Mouse (Mus musculus): Measurements from ENCODE around the gene Etl4. TPM values are rescaled to one million over a fixed set of nuclear protein-coding genes. Genes with fewer than 3 reads are reported as not detected.
A peak's percentile ranks its signal among the peaks of the same experiment; 100 is the strongest.

The Etl4 gene
- total and polyA plus RNA-seq, 3 experiments = not detected

DNA sequence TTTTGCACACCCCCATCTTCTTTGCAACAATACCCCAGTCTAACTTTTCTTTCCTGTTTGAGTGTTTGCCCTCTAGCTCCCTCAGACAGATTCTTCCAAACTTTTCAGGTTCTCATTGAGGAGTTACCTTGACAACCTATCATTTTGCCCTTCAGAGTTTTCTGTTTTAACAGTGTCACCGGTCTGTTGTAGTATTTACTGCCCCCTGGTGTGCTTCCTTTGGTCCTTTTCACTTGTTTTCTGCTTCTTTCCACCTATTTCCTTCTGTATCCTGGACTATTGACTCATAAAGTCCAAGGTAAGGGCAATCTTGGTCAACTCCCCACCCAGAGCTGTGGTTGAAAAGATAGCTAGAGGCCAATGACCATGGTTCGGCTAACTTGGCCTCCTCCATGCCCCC is 569.6 kb downstream of the Etl4 start:
- Histone ChIP-seq H3K36me3 (ENCODE audit: control insufficient read depth in 1 of 2, insufficient read depth in 2 of 2, low read length in 2 of 2) (no peaks in the 10 kb centered on the region), H3K27ac (ENCODE audit: control insufficient read depth, low read depth, low read length) (no peak overlapping the region), H3K4me3 (ENCODE audit: control insufficient read depth in 1 of 2, insufficient read depth in 1 of 2, low read depth in 2 of 2, low read length in 2 of 2) (no peak overlapping the region), H3K79me2 (ENCODE audit: control insufficient read depth, insufficient read depth, low read length, poor library complexity) (no peaks in the 10 kb centered on the region), H3K9ac (ENCODE audit: control insufficient read depth, low read depth, low read length, poor library complexity, severe bottlenecking) (no peak overlapping the region), H3K27me3 (ENCODE audit: control insufficient read depth in 1 of 2, insufficient read depth in 2 of 2, low read length in 2 of 2) (no peaks in the 10 kb centered on the region), H3K9me3 (replicated peaks; ENCODE audit: insufficient read depth, low read length) (no peaks in the 10 kb centered on the region), H3K4me1 (ENCODE audit: control insufficient read depth in 1 of 2, insufficient read depth in 2 of 2, low read length in 2 of 2) (no peaks in the 10 kb centered on the region)
- no peak for DNase-seq (ENCODE audit: low read depth, low spot score)
- TF ChIP-seq POLR2AphosphoS2 (IDR thresholded peaks at IDR 0.05; ENCODE audit: low read length) (no peak), ZMIZ1 (IDR thresholded peaks at IDR 0.05; ENCODE audit: low read depth, low read length) (no peak), MYC (IDR thresholded peaks at IDR 0.05; ENCODE audit: low read depth, low read length) (no peak), ZKSCAN1 (IDR thresholded peaks at IDR 0.05; ENCODE audit: low read depth, low read length) (no peak), TAL1 (IDR thresholded peaks at IDR 0.05; ENCODE audit: low read length) (no peak)

DNA sequence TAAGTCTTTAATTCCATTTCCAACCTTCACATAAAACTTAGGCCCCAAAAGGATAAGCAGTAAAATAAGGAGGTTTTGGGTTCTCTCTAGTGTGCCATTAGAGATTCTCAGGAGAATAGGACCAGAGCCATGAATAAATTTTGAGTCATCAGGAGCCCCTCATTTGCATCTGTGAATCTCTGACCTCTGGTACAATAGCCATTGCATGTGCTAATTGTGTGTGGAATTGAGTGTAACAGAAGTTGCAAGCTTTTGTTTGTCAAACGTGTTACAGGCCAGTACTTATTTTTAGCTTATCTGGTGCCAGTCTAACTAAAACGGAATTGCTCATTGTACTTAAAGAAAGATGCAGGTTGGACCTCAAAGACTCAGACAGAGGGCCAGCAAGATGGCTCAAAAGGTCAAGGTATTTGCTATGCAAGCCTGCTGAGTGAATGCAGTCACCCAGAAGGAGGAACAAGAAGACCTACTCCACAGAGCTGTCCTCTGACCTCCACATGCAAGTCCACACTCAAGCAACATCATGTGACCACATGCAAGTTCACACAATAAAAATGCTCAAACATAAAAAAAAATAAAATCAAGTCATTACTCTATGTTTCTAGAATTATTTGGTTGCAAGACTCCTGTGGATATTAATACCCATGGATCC is 576.7 kb downstream of the Etl4 start:
- Histone ChIP-seq H3K4me1 (ENCODE audit: control insufficient read depth in 1 of 2, insufficient read depth in 2 of 2, low read length in 2 of 2) (no peaks in the 10 kb centered on the region), H3K36me3 (ENCODE audit: control insufficient read depth in 1 of 2, insufficient read depth in 2 of 2, low read length in 2 of 2) (no peaks in the 10 kb centered on the region), H3K27me3 (ENCODE audit: control insufficient read depth in 1 of 2, insufficient read depth in 2 of 2, low read length in 2 of 2) (no peaks in the 10 kb centered on the region), H3K27ac (ENCODE audit: control insufficient read depth, low read depth, low read length) (no peak overlapping the region), H3K79me2 (ENCODE audit: control insufficient read depth, insufficient read depth, low read length, poor library complexity) (no peaks in the 10 kb centered on the region), H3K9ac (ENCODE audit: control insufficient read depth, low read depth, low read length, poor library complexity, severe bottlenecking) (no peak overlapping the region), H3K4me3 (ENCODE audit: control insufficient read depth in 1 of 2, insufficient read depth in 1 of 2, low read depth in 2 of 2, low read length in 2 of 2) (no peak overlapping the region), H3K9me3 (replicated peaks; ENCODE audit: insufficient read depth, low read length) (no peaks in the 10 kb centered on the region)
- TF ChIP-seq TAL1 (IDR thresholded peaks at IDR 0.05; ENCODE audit: low read length) (no peak), MAZ (IDR thresholded peaks at IDR 0.05; ENCODE audit: low read depth, low read length) (no peak), MYB (IDR thresholded peaks at IDR 0.05; ENCODE audit: low read depth, low read length) (no peak), USF2 (IDR thresholded peaks at IDR 0.05; ENCODE audit: borderline replicate concordance in 1 of 2, insufficient read depth in 1 of 2, low read depth in 1 of 2, low read length in 2 of 2) (no peak)
- DNase-seq (ENCODE audit: low read depth, low spot score) = no peak

DNA sequence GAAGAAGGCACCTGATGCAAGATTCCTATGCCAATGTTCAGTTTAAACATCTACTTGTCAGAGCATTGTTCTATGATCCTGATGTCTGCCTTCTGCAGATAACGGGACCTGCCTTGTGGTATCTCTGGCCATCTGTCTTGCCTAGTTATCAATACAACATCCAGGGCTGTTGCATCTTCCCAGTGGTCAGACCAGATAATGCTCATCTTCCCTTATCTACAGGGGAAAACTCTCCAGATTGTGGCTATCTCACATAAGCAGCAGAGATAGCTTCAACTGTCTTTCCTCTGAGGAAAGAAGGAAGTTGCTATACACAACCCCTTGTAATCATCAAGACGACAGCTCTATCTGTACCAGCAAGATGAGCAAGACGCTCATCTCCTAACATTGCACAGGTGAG is 579.5 kb downstream of the Etl4 start:
- Histone ChIP-seq H3K4me1 (ENCODE audit: control insufficient read depth in 1 of 2, insufficient read depth in 2 of 2, low read length in 2 of 2) (no peaks in the 10 kb centered on the region), H3K4me3 (ENCODE audit: control insufficient read depth in 1 of 2, insufficient read depth in 1 of 2, low read depth in 2 of 2, low read length in 2 of 2) (no peak overlapping the region), H3K27ac (ENCODE audit: control insufficient read depth, low read depth, low read length) (no peak overlapping the region), H3K79me2 (ENCODE audit: control insufficient read depth, insufficient read depth, low read length, poor library complexity) (no peaks in the 10 kb centered on the region), H3K9ac (ENCODE audit: control insufficient read depth, low read depth, low read length, poor library complexity, severe bottlenecking) (no peak overlapping the region), H3K36me3 (ENCODE audit: control insufficient read depth in 1 of 2, insufficient read depth in 2 of 2, low read length in 2 of 2) (no peaks in the 10 kb centered on the region), H3K27me3 (ENCODE audit: control insufficient read depth in 1 of 2, insufficient read depth in 2 of 2, low read length in 2 of 2) (no peaks in the 10 kb centered on the region), H3K9me3 (replicated peaks; ENCODE audit: insufficient read depth, low read length) (no peaks in the 10 kb centered on the region)
- TF ChIP-seq EP300 (IDR thresholded peaks at IDR 0.05; ENCODE audit: low read depth in 1 of 2, low read length in 2 of 2) = peak in 1 of 2 experiments; percentile 70; a peak in 3 of 4 replicates
- no peak for TF ChIP-seq POLR2A (IDR thresholded peaks at IDR 0.05; ENCODE audit: control insufficient read depth in 1 of 2, insufficient read depth in 1 of 2, low read depth in 1 of 2, low read length in 2 of 2, poor library complexity in 1 of 2)
- TF ChIP-seq ETS1 (IDR thresholded peaks at IDR 0.05; ENCODE audit: low read depth, low read length) = 0 out of 2 replicates have a peak, but pooled peaks have one; percentile 8
- TF ChIP-seq TAL1 (IDR thresholded peaks at IDR 0.05; ENCODE audit: low read length) = peak; percentile 34; the same call in 1 of the 2 replicates
- TF ChIP-seq POLR2AphosphoS5 (IDR thresholded peaks at IDR 0.05; ENCODE audit: borderline replicate concordance, low read depth, low read length) = no peak
- TF ChIP-seq TCF12 (IDR thresholded peaks at IDR 0.05; ENCODE audit: low read depth, low read length) = peak; percentile 90
- peak; percentile 61 for TF ChIP-seq GATA1 (IDR thresholded peaks at IDR 0.05; ENCODE audit: low read depth, low read length)
- peak; percentile 3 for DNase-seq (ENCODE audit: low read depth, low spot score)
